Mouse (Mus musculus) myocyte (in vitro differentiated cells): ENCODE measurements at regions not wholly inside any gene's neighbourhood (a gene's known extent, or its start where the extent isn't known, plus 50 kb on each side); places are given as distances from the start of the nearest gene placed in this dataset.

Experiments used
- H3K27me3 ChIP-seq: one replicate; pipeline ENCODE4 v1.6.1; 2011; ENCODE audit not compliant: control insufficient read depth, insufficient read depth, insufficient read length
- H3K36me3 ChIP-seq: one replicate; pipeline ENCODE4 v1.6.1; 2011; ENCODE audit not compliant: control insufficient read depth, insufficient read depth
- H3K4me2 ChIP-seq: one replicate; pipeline ENCODE4 v1.6.1; 2011; ENCODE audit warnings: low read depth, control low read depth
- H3K4me3 ChIP-seq: one replicate; pipeline ENCODE4 v1.5.1; 2011; ENCODE audit warnings: mild to moderate bottlenecking, control low read depth, moderate library complexity
- H3K79me2 ChIP-seq: one replicate; pipeline ENCODE4 v1.6.1; 2011; ENCODE audit not compliant: control insufficient read depth, insufficient read depth
- H3ac ChIP-seq: one replicate; pipeline ENCODE4 v1.6.1; 2011; ENCODE audit not compliant: control insufficient read depth, insufficient read length
- CEBPB ChIP-seq: IDR thresholded peaks from 2 replicates; pipeline ENCODE4 v1.6.1; 2011; ENCODE audit warnings: mild to moderate bottlenecking, moderate library complexity; ENCODE audit not compliant: poor library complexity, insufficient read depth, severe bottlenecking
- E2F4 ChIP-seq: IDR thresholded peaks from one replicate; pipeline ENCODE4 v1.6.1; 2011; ENCODE audit warnings: mild to moderate bottlenecking, control low read depth, moderate library complexity; ENCODE audit not compliant: insufficient read depth
- MAX ChIP-seq: IDR thresholded peaks from one replicate; pipeline ENCODE4 v1.6.1; 2011; ENCODE audit warnings: low read depth, mild to moderate bottlenecking, control low read depth
- MYOD1 ChIP-seq, 3 experiments: IDR thresholded peaks; one replicate each; pipeline ENCODE4 v1.6.1; 2011; ENCODE audit warnings: control low read depth in 2 of 3, low read depth in 2 of 3, mild to moderate bottlenecking in 2 of 3, moderate library complexity in 1 of 3; ENCODE audit not compliant: insufficient read length in 2 of 3, control insufficient read depth in 1 of 3
- MYOG ChIP-seq, 3 experiments: IDR thresholded peaks; one replicate each; pipeline ENCODE4 v1.6.1; 2011; ENCODE audit warnings: control low read depth in 2 of 3, low read depth in 2 of 3, mild to moderate bottlenecking in 2 of 3; ENCODE audit not compliant: insufficient read length in 2 of 3, control insufficient read depth in 1 of 3, insufficient read depth in 1 of 3
- POLR2A ChIP-seq: IDR thresholded peaks from one replicate; pipeline ENCODE4 v1.6.1; 2011; ENCODE audit warnings: low read depth, mild to moderate bottlenecking, control low read depth, moderate library complexity; ENCODE audit not compliant: insufficient read length
- POLR2AphosphoS2 ChIP-seq: IDR thresholded peaks from one replicate; pipeline ENCODE4 v1.6.1; 2011; ENCODE audit warnings: low read depth, control low read depth; ENCODE audit not compliant: insufficient read length
- REST ChIP-seq: IDR thresholded peaks from one replicate; pipeline ENCODE4 v1.6.1; 2011; ENCODE audit warnings: mild to moderate bottlenecking, control low read depth, moderate library complexity; ENCODE audit not compliant: insufficient read depth, insufficient read length
- SRF ChIP-seq: IDR thresholded peaks from one replicate; pipeline ENCODE4 v1.6.1; 2011; ENCODE audit warnings: low read depth; ENCODE audit not compliant: control insufficient read depth, insufficient read length
- TCF12 ChIP-seq: IDR thresholded peaks from one replicate; pipeline ENCODE4 v1.6.1; 2011; ENCODE audit warnings: mild to moderate bottlenecking, control low read depth; ENCODE audit not compliant: poor library complexity, insufficient read depth, severe bottlenecking
- TCF3 ChIP-seq: IDR thresholded peaks from one replicate; pipeline ENCODE4 v1.6.1; 2011; ENCODE audit warnings: low read depth, control low read depth; ENCODE audit not compliant: insufficient read length
- USF1 ChIP-seq: IDR thresholded peaks from one replicate; pipeline ENCODE4 v1.6.1; 2011; ENCODE audit warnings: low read depth, mild to moderate bottlenecking, control low read depth, moderate library complexity

DNA sequence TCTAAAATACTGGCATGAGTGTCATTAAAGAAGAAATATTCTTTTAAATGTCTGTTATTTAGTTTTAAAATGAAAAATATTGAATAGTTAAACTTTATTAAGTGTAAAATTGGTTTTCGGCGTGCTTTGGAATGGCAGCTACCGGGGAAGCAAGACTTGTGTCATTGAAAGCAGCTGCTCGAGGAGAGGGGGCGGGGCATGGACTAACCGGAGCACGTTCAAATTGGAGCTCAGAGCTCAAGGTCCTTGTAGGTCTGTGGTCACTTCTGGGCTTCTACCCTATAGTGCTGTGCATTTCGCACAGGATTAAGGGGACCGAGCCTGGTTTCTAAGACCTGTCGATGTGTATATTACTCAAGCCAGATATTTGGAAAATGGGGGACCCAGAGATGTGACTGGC, 309.0 kb downstream of the Tshz3 start:
- no peak for TF ChIP-seq MAX
- TF ChIP-seq USF1 = no peak
- TF ChIP-seq E2F4 = no peak
- TF ChIP-seq CEBPB = no peak
- no peaks in the 10 kb centered on the region for H3K27me3 ChIP-seq
- no peak overlapping the region for H3K4me3 ChIP-seq
- H3K36me3 ChIP-seq = no peaks in the 10 kb centered on the region
- no peaks in the 10 kb centered on the region for H3K79me2 ChIP-seq
- H3K4me2 ChIP-seq = no peak overlapping the region
- no peak overlapping the region for H3ac ChIP-seq

DNA sequence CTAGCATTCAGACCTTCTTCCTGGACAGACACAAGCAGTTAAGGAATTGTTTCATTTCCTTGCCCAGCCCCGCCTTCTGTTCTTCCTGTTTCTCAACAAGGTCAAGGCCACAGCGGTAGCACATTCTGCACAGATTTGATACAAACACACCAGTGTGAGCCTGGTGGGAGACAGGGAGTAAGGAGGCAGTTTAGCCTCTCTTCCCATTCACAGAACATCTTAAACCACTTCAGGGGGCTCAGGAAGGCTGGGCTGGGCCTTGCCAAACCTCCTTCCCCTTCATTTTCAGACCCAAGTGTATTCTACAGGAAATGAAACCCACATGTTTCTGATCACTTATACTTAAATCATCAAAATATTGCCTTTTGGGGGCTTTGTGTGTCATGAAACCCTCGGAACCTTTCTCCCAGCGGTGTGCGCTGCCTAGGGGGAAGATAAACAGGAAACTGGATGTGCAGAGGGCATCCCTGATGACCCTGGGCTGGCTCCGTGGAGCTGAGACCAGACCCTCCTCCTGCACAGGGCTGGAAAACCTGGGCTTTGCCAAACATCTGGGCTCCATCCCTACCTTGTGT, 313.3 kb downstream of the Tshz3 start:
- no peak for TF ChIP-seq MYOG (IDR thresholded peaks at IDR 0.05; ENCODE audit: control insufficient read depth in 1 of 3, insufficient read depth in 1 of 3, insufficient read length in 2 of 3, low read depth in 2 of 3)
- TF ChIP-seq POLR2AphosphoS2 = no peak
- no peak for TF ChIP-seq USF1
- no peak for TF ChIP-seq CEBPB
- TF ChIP-seq TCF12 = no peak
- TF ChIP-seq SRF = no peak
- no peak for TF ChIP-seq MYOD1 (IDR thresholded peaks at IDR 0.05; ENCODE audit: control insufficient read depth in 1 of 3, insufficient read length in 2 of 3, low read depth in 2 of 3)
- TF ChIP-seq MAX = no peak
- TF ChIP-seq TCF3 = no peak
- no peak for TF ChIP-seq POLR2A
- TF ChIP-seq REST = no peak
- no peak for TF ChIP-seq E2F4
- Histone ChIP-seq H3K4me2 (no peak overlapping the region), H3K36me3 (no peaks in the 10 kb centered on the region), H3K27me3 (no peaks in the 10 kb centered on the region), H3K4me3 (no peak overlapping the region), H3ac (no peak overlapping the region), H3K79me2 (no peaks in the 10 kb centered on the region)

- Histone ChIP-seq H3K79me2 (no peaks in the 10 kb centered on the region), H3K27me3 (no peaks in the 10 kb centered on the region), H3K4me2 (no peak overlapping the region), H3ac (no peak overlapping the region), H3K4me3 (no peak overlapping the region), H3K36me3 (no peaks in the 10 kb centered on the region)
- no peak for TF ChIP-seq MYOG (IDR thresholded peaks at IDR 0.05; ENCODE audit: control insufficient read depth in 1 of 3, insufficient read depth in 1 of 3, insufficient read length in 2 of 3, low read depth in 2 of 3)
- no peak for TF ChIP-seq POLR2AphosphoS2
- no peak for TF ChIP-seq TCF12
- TF ChIP-seq USF1 = no peak
- no peak for TF ChIP-seq CEBPB
- no peak for TF ChIP-seq E2F4
- TF ChIP-seq POLR2A = no peak
- no peak for TF ChIP-seq REST
- no peak for TF ChIP-seq MAX
- TF ChIP-seq MYOD1 (IDR thresholded peaks at IDR 0.05; ENCODE audit: control insufficient read depth in 1 of 3, insufficient read length in 2 of 3, low read depth in 2 of 3) = no peak
Measured at GRCm38 (mm10) chr7:37020078-37020477, 322.2 kb downstream of the Tshz3 start.

GRCm38 (mm10) chr7:37024501-37025025, 326.6 kb downstream of the Tshz3 start:
- Histone ChIP-seq H3K4me3 (no peak overlapping the region), H3K27me3 (no peaks in the 10 kb centered on the region), H3ac (no peak overlapping the region), H3K36me3 (no peaks in the 10 kb centered on the region), H3K79me2 (no peaks in the 10 kb centered on the region), H3K4me2 (no peak overlapping the region)
- TF ChIP-seq SRF (no peak), MYOG (IDR thresholded peaks at IDR 0.05; ENCODE audit: control insufficient read depth in 1 of 3, insufficient read depth in 1 of 3, insufficient read length in 2 of 3, low read depth in 2 of 3) (no peak), E2F4 (no peak)

GRCm38 (mm10) chr7:37064582-37065458, 366.9 kb downstream of the Tshz3 start:
- Histone ChIP-seq H3K36me3 (no peaks in the 10 kb centered on the region), H3K4me3 (no peak overlapping the region), H3ac (no peak overlapping the region), H3K27me3 (no peaks in the 10 kb centered on the region), H3K79me2 (no peaks in the 10 kb centered on the region), H3K4me2 (no peak overlapping the region)
- no peak for TF ChIP-seq TCF3
- TF ChIP-seq CEBPB = no peak
- no peak for TF ChIP-seq MYOD1 (IDR thresholded peaks at IDR 0.05; ENCODE audit: control insufficient read depth in 1 of 3, insufficient read length in 2 of 3, low read depth in 2 of 3)
- TF ChIP-seq MAX = no peak
- TF ChIP-seq POLR2AphosphoS2 = no peak
- no peak for TF ChIP-seq TCF12
- TF ChIP-seq USF1 = no peak
- TF ChIP-seq POLR2A = no peak
- no peak for TF ChIP-seq REST
- TF ChIP-seq MYOG (IDR thresholded peaks at IDR 0.05; ENCODE audit: control insufficient read depth in 1 of 3, insufficient read depth in 1 of 3, insufficient read length in 2 of 3, low read depth in 2 of 3) = no peak
- TF ChIP-seq SRF = no peak
- TF ChIP-seq E2F4 = no peak
